Mouse (Mus musculus) forebrain, embryonic 13.5 days (tissue): ENCODE data around the gene 1700001C19Rik. TPM values are rescaled to one million over a fixed set of nuclear protein-coding genes. Genes with fewer than 3 reads are reported as not detected.

Experiments used
- ATAC-seq: fragments of 200-750 bp; cut with Nextera tagmentation; 2 replicates; pipeline ENCODE4 v1.8.0; 2017
- H3K27ac ChIP-seq: fragments of 300-500 bp; sonication (generic); 2 replicates; pipeline ENCODE4 v1.5.1; 2015; ENCODE audit warnings: inconsistent platforms, mild to moderate bottlenecking, moderate library complexity
- H3K27me3 ChIP-seq: fragments of 300-500 bp; sonication (generic); 2 replicates; pipeline ENCODE4 v1.6.1; 2015; ENCODE audit warnings: mild to moderate bottlenecking, inconsistent platforms
- H3K36me3 ChIP-seq: fragments of 300-500 bp; sonication (generic); 2 replicates; pipeline ENCODE4 v1.6.1; 2015; ENCODE audit warnings: mild to moderate bottlenecking, inconsistent platforms; ENCODE audit not compliant: poor library complexity, severe bottlenecking
- H3K4me1 ChIP-seq: fragments of 300-500 bp; sonication (generic); 2 replicates; pipeline ENCODE4 v1.6.1; 2015; ENCODE audit warnings: inconsistent platforms
- H3K4me2 ChIP-seq: fragments of 300-500 bp; sonication (generic); 2 replicates; pipeline ENCODE4 v1.6.1; 2015; ENCODE audit warnings: inconsistent platforms, mild to moderate bottlenecking, moderate library complexity
- H3K4me3 ChIP-seq: fragments of 300-500 bp; sonication (generic); 2 replicates; pipeline ENCODE4 v1.5.1; 2015; ENCODE audit warnings: mild to moderate bottlenecking, inconsistent platforms
- H3K9ac ChIP-seq: fragments of 300-500 bp; sonication (generic); 2 replicates; pipeline ENCODE4 v1.6.1; 2015; ENCODE audit warnings: mild to moderate bottlenecking, inconsistent platforms
- H3K9me3 ChIP-seq: fragments of 300-500 bp; sonication (generic); replicated peaks from 2 replicates; pipeline ENCODE4 v1.6.1; 2016; ENCODE audit warnings: inconsistent platforms
- WGBS: fragments of 180-500 bp; shearing (Covaris S2); methylation state at CpG from one replicate; pipeline ENCODE4 v1.1.7; 2015; 5-methylcytosine and 5-hydroxymethylcytosine counted together
- polyA plus RNA-seq: library from polyadenylated mRNA; unstranded; fragments of >200 nt; fragmentation: Nextera tagmentation; extraction: Ambion mirVana; gene quantifications from 2 replicates; pipeline ENCODE4 v1.2.1, GENCODE M21; 2015

Gene 1700001C19Rik
- polyA plus RNA-seq, 1 experiment from 2014 or later: 0.28 TPM

GRCm38 (mm10) chr17:47470686-47471085 is 33.5 kb upstream of the 1700001C19Rik start:
- Histone ChIP-seq H3K9me3 (no peaks in the 10 kb centered on the region), H3K4me3 (no peak overlapping the region), H3K36me3 (no peaks in the 10 kb centered on the region), H3K4me2 (no peak overlapping the region), H3K27ac (no peak overlapping the region), H3K4me1 (peaks cover 16% of the 10 kb centered on the region; the same call in 1 of the 2 replicates), H3K9ac (no peak overlapping the region), H3K27me3 (peaks cover 41% of the 10 kb centered on the region)
- 48% methylated on average over 5 of the region's 5 CpGs for WGBS
- peak; percentile 48; the same call in 1 of the 2 replicates for ATAC-seq

- Histone ChIP-seq H3K9me3 (no peaks in the 10 kb centered on the region), H3K27me3 (peaks cover 46% of the 10 kb centered on the region), H3K4me3 (no peak overlapping the region), H3K36me3 (no peaks in the 10 kb centered on the region), H3K4me1 (peaks cover 16% of the 10 kb centered on the region; the same call in 1 of the 2 replicates), H3K27ac (no peak overlapping the region), H3K4me2 (no peak overlapping the region), H3K9ac (no peak overlapping the region)
- no peak for ATAC-seq
- WGBS: 87% methylated on average over 4 of the region's 4 CpGs
Measured at GRCm38 (mm10) chr17:47470121-47470520, 32.9 kb upstream of the 1700001C19Rik start.

- ATAC-seq: no peak
- 85% methylated on average over 4 of the region's 4 CpGs for WGBS
- H3K4me2 ChIP-seq: no peak overlapping the region
- no peak overlapping the region for H3K27ac ChIP-seq
- H3K36me3 ChIP-seq: no peaks in the 10 kb centered on the region
- H3K27me3 ChIP-seq: peaks cover 50% of the 10 kb centered on the region
- no peak overlapping the region for H3K4me3 ChIP-seq
- H3K4me1 ChIP-seq: peaks cover 16% of the 10 kb centered on the region; the same call in 1 of the 2 replicates
- no peaks in the 10 kb centered on the region for H3K9me3 ChIP-seq
- H3K9ac ChIP-seq: no peak overlapping the region
Measured at GRCm38 (mm10) chr17:47469642-47470041, 32.5 kb upstream of the 1700001C19Rik start.

- WGBS: 5% methylated on average over 34 of the region's 34 CpGs
- Histone ChIP-seq H3K9me3 (no peaks in the 10 kb centered on the region), H3K27me3 (peaks cover 56% of the 10 kb centered on the region), H3K4me2 (peak overlapping the region; percentile 35), H3K4me1 (peaks cover 16% of the 10 kb centered on the region; the same call in 1 of the 2 replicates), H3K4me3 (peak overlapping the region; percentile 19), H3K9ac (peak overlapping the region; percentile 27; the same call in 1 of the 2 replicates), H3K27ac (no peak overlapping the region), H3K36me3 (no peaks in the 10 kb centered on the region)
- ATAC-seq: no peak
Measured at GRCm38 (mm10) chr17:47468466-47468865, 31.3 kb upstream of the 1700001C19Rik start.

GRCm38 (mm10) chr17:47468063-47468462 is 30.9 kb upstream of the 1700001C19Rik start:
- Histone ChIP-seq H3K4me1 (peaks cover 16% of the 10 kb centered on the region; the same call in 1 of the 2 replicates), H3K27me3 (peaks cover 56% of the 10 kb centered on the region), H3K4me3 (peak overlapping the region; percentile 19), H3K9me3 (no peaks in the 10 kb centered on the region), H3K9ac (peak overlapping the region; percentile 27; the same call in 1 of the 2 replicates), H3K36me3 (no peaks in the 10 kb centered on the region), H3K4me2 (peak overlapping the region; percentile 35), H3K27ac (no peak overlapping the region)
- 23% methylated on average over 14 of the region's 14 CpGs for WGBS
- ATAC-seq: no peak

GRCm38 (mm10) chr17:47467659-47468058 is 30.5 kb upstream of the 1700001C19Rik start:
- peaks cover 56% of the 10 kb centered on the region for H3K27me3 ChIP-seq
- no peak overlapping the region for H3K27ac ChIP-seq
- H3K9me3 ChIP-seq: no peaks in the 10 kb centered on the region
- WGBS: 58% methylated on average over 11 of the region's 11 CpGs
- H3K36me3 ChIP-seq: no peaks in the 10 kb centered on the region
- ATAC-seq: no peak
- peaks cover 16% of the 10 kb centered on the region; the same call in 1 of the 2 replicates for H3K4me1 ChIP-seq
- no peak overlapping the region for H3K4me2 ChIP-seq
- no peak overlapping the region for H3K9ac ChIP-seq
- no peak overlapping the region for H3K4me3 ChIP-seq

GRCm38 (mm10) chr17:47466284-47466683 is 29.1 kb upstream of the 1700001C19Rik start:
- H3K36me3 ChIP-seq: no peaks in the 10 kb centered on the region
- H3K9ac ChIP-seq: no peak overlapping the region
- no peaks in the 10 kb centered on the region for H3K9me3 ChIP-seq
- no peak overlapping the region for H3K27ac ChIP-seq
- H3K4me1 ChIP-seq: peaks cover 16% of the 10 kb centered on the region; the same call in 1 of the 2 replicates
- 24% methylated on average over 7 of the region's 9 CpGs for WGBS
- peaks cover 58% of the 10 kb centered on the region for H3K27me3 ChIP-seq
- ATAC-seq: no peak
- no peak overlapping the region for H3K4me3 ChIP-seq
- H3K4me2 ChIP-seq: no peak overlapping the region

- no peaks in the 10 kb centered on the region for H3K9me3 ChIP-seq
- H3K9ac ChIP-seq: no peak overlapping the region
- peaks cover 57% of the 10 kb centered on the region for H3K27me3 ChIP-seq
- 81% methylated on average over 11 of the region's 11 CpGs for WGBS
- H3K4me1 ChIP-seq: peaks cover 6% of the 10 kb centered on the region; the same call in 1 of the 2 replicates
- H3K4me3 ChIP-seq: no peak overlapping the region
- no peaks in the 10 kb centered on the region for H3K36me3 ChIP-seq
- ATAC-seq: no peak
- H3K27ac ChIP-seq: no peak overlapping the region
- no peak overlapping the region for H3K4me2 ChIP-seq
Measured at GRCm38 (mm10) chr17:47465016-47465415, 27.8 kb upstream of the 1700001C19Rik start.

- Histone ChIP-seq H3K4me3 (no peak overlapping the region), H3K9ac (no peak overlapping the region), H3K4me1 (peaks cover 5% of the 10 kb centered on the region; the same call in 1 of the 2 replicates), H3K4me2 (no peak overlapping the region), H3K36me3 (no peaks in the 10 kb centered on the region), H3K27me3 (peaks cover 50% of the 10 kb centered on the region), H3K9me3 (no peaks in the 10 kb centered on the region), H3K27ac (no peak overlapping the region)
- no peak for ATAC-seq
- 41% methylated on average over 12 of the region's 12 CpGs for WGBS
Measured at GRCm38 (mm10) chr17:47464248-47464965, 27.2 kb upstream of the 1700001C19Rik start.

GRCm38 (mm10) chr17:47462728-47463388 is 25.7 kb upstream of the 1700001C19Rik start:
- Histone ChIP-seq H3K4me3 (no peak overlapping the region), H3K4me2 (no peak overlapping the region), H3K4me1 (no peaks in the 10 kb centered on the region), H3K27ac (no peak overlapping the region), H3K9ac (no peak overlapping the region), H3K36me3 (no peaks in the 10 kb centered on the region), H3K27me3 (peaks cover 37% of the 10 kb centered on the region), H3K9me3 (no peaks in the 10 kb centered on the region)
- ATAC-seq: no peak
- 62% methylated on average over 9 of the region's 9 CpGs for WGBS

- Histone ChIP-seq H3K4me1 (no peaks in the 10 kb centered on the region), H3K27me3 (peaks cover 31% of the 10 kb centered on the region), H3K27ac (no peak overlapping the region), H3K4me3 (no peak overlapping the region), H3K36me3 (no peaks in the 10 kb centered on the region), H3K9ac (no peak overlapping the region), H3K9me3 (no peaks in the 10 kb centered on the region), H3K4me2 (no peak overlapping the region)
- WGBS: 83% methylated on average over 7 of the region's 7 CpGs
- no peak for ATAC-seq
Measured at GRCm38 (mm10) chr17:47462209-47462608, 25.0 kb upstream of the 1700001C19Rik start.

- no peaks in the 10 kb centered on the region for H3K9me3 ChIP-seq
- ATAC-seq: no peak
Measured at GRCm38 (mm10) chr17:47461688-47462087, 24.5 kb upstream of the 1700001C19Rik start.

More at GRCm38 (mm10) chr17:47461688-47462087, 24.5 kb upstream of the 1700001C19Rik start:
- 83% methylated on average over 3 of the region's 3 CpGs for WGBS
- no peak overlapping the region for H3K4me2 ChIP-seq
- no peaks in the 10 kb centered on the region for H3K36me3 ChIP-seq
- no peak overlapping the region for H3K9ac ChIP-seq
- H3K4me3 ChIP-seq: no peak overlapping the region
- peaks cover 25% of the 10 kb centered on the region for H3K27me3 ChIP-seq
- no peaks in the 10 kb centered on the region for H3K4me1 ChIP-seq
- H3K27ac ChIP-seq: no peak overlapping the region
